Mouse (Mus musculus): ENCODE results near the gene Otop2. TPM values are rescaled to one million over a fixed set of nuclear protein-coding genes. Genes with fewer than 3 reads are reported as not detected.

Gene Otop2
- polyA plus RNA-seq, 1 experiment from 2014 or later: not detected

DNA sequence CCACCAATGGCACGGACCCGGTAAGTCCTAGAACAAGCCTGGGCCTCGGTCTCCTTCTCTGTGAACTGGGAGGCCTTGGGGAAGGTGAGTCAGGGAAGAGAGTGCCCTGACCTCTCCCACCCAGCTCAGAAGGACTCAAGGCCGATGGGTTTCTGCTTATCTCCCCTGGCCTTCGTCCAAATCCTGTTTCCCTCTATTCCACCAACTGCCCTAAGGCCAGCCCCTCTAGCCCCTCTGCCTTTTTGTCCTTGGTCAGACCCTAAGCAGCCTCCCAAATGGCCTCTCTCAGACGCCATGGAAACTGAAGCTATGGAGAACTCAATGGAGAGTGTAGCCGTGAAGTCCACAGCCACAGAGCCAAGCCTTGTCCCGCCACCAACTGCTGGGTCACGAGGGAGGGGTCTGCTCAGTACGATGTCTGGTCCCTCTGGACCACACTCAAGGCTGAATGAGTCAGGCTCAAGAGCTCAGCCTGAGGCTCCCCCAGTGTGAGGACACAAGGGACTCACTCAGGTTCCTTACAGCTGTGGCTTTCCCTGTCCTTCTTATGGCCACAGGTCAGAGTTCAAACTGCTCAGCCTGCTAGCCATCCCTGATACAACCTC, 34.0 kb upstream of the Otop2 start:
- H3K36me3 ChIP-seq (ENCODE audit: control insufficient read depth, insufficient read depth, low read length): no peaks in the 10 kb centered on the region; the same call in 1 of the 2 replicates
- WGBS: 75% methylated on average over 10 of the region's 10 CpGs
- no peak overlapping the region for H3K9ac ChIP-seq (replicated peaks; ENCODE audit: low read depth, low read length)

GRCm38 (mm10) chr11:115273735-115274134, 33.2 kb upstream of the Otop2 start:
- Histone ChIP-seq H3K9ac (replicated peaks; ENCODE audit: low read depth, low read length) (no peak overlapping the region), H3K9me3 (ENCODE audit: control insufficient read depth, low read depth, low read length) (no peaks in the 10 kb centered on the region), H3K27me3 (ENCODE audit: control insufficient read depth, insufficient read depth, low read length) (no peaks in the 10 kb centered on the region), H3K36me3 (ENCODE audit: control insufficient read depth, insufficient read depth, low read length) (no peaks in the 10 kb centered on the region), H3K4me3 (ENCODE audit: low read depth, low read length) (no peak overlapping the region), H3K4me1 (ENCODE audit: control insufficient read depth, insufficient read depth, low read length) (peaks cover 10% of the 10 kb centered on the region; the same call in 1 of the 2 replicates), H3K27ac (ENCODE audit: low read length) (no peak overlapping the region), H3K4me2 (replicated peaks; ENCODE audit: low read depth, low read length) (no peak overlapping the region)
- WGBS: 48% methylated on average over 7 of the region's 7 CpGs
- no peak for ATAC-seq (ENCODE audit: insufficient number of reproducible peaks, insufficient read depth, low FRiP score, low read depth)

More for the DNA sequence above, 34.0 kb upstream of the Otop2 start:
- H3K4me2 ChIP-seq (replicated peaks; ENCODE audit: low read depth, low read length): no peak overlapping the region
- H3K4me1 ChIP-seq (ENCODE audit: control insufficient read depth, insufficient read depth, low read length): peaks cover 10% of the 10 kb centered on the region; the same call in 1 of the 2 replicates
- ATAC-seq (ENCODE audit: insufficient number of reproducible peaks, insufficient read depth, low FRiP score, low read depth): no peak
- H3K9me3 ChIP-seq (ENCODE audit: control insufficient read depth, low read depth, low read length): no peaks in the 10 kb centered on the region
- peaks cover 7% of the 10 kb centered on the region for H3K27me3 ChIP-seq (ENCODE audit: control insufficient read depth, insufficient read depth, low read length)
- no peak overlapping the region for H3K27ac ChIP-seq (ENCODE audit: low read length)
- no peak overlapping the region for H3K4me3 ChIP-seq (ENCODE audit: low read depth, low read length)

DNA sequence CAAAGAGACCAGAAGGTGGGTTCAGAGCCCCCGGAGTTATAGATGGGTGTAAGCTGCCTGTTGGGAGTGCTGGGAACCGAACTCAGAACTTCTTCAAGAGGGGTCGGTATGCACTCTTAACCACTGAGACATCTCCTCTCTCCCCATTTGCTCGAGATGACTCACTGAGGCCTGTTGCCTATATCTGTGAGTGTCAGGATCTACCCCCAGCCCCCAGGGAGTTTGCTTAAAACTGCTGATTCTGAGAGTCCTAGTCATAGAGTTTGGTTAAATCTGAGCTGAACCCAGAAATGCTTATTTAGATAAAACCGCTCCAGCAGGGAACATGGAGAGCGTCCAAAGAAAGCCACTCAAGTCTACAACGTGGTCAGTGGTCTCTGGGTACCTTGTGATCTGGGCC, 32.8 kb upstream of the Otop2 start:
- no peak overlapping the region for H3K4me3 ChIP-seq (ENCODE audit: low read depth, low read length)
- no peak overlapping the region for H3K4me2 ChIP-seq (replicated peaks; ENCODE audit: low read depth, low read length)
- H3K36me3 ChIP-seq (ENCODE audit: control insufficient read depth, insufficient read depth, low read length): no peaks in the 10 kb centered on the region
- H3K9ac ChIP-seq (replicated peaks; ENCODE audit: low read depth, low read length): no peak overlapping the region
- H3K4me1 ChIP-seq (ENCODE audit: control insufficient read depth, insufficient read depth, low read length): peaks cover 10% of the 10 kb centered on the region; the same call in 1 of the 2 replicates
- H3K27ac ChIP-seq (ENCODE audit: low read length): no peak overlapping the region
- WGBS: 78% methylated on average over 7 of the region's 7 CpGs
- ATAC-seq (ENCODE audit: insufficient number of reproducible peaks, insufficient read depth, low FRiP score, low read depth): no peak
- H3K9me3 ChIP-seq (ENCODE audit: control insufficient read depth, low read depth, low read length): no peaks in the 10 kb centered on the region
- no peaks in the 10 kb centered on the region for H3K27me3 ChIP-seq (ENCODE audit: control insufficient read depth, insufficient read depth, low read length)

- 84% methylated on average over 6 of the region's 6 CpGs for WGBS
- no peak overlapping the region for H3K27ac ChIP-seq (ENCODE audit: low read length)
- no peaks in the 10 kb centered on the region for H3K36me3 ChIP-seq (ENCODE audit: control insufficient read depth, insufficient read depth, low read length)
- H3K9ac ChIP-seq (replicated peaks; ENCODE audit: low read depth, low read length): no peak overlapping the region
- H3K4me3 ChIP-seq (ENCODE audit: low read depth, low read length): no peak overlapping the region
- H3K4me2 ChIP-seq (replicated peaks; ENCODE audit: low read depth, low read length): no peak overlapping the region
- H3K27me3 ChIP-seq (ENCODE audit: control insufficient read depth, insufficient read depth, low read length): no peaks in the 10 kb centered on the region
- ATAC-seq (ENCODE audit: insufficient number of reproducible peaks, insufficient read depth, low FRiP score, low read depth): no peak
- H3K4me1 ChIP-seq (ENCODE audit: control insufficient read depth, insufficient read depth, low read length): peaks cover 10% of the 10 kb centered on the region; the same call in 1 of the 2 replicates
- no peaks in the 10 kb centered on the region for H3K9me3 ChIP-seq (ENCODE audit: control insufficient read depth, low read depth, low read length)
Measured at GRCm38 (mm10) chr11:115274771-115275170, 32.2 kb upstream of the Otop2 start.

- 80% methylated on average over 6 of the region's 6 CpGs for WGBS
- no peak overlapping the region for H3K9ac ChIP-seq (replicated peaks; ENCODE audit: low read depth, low read length)
- peaks cover 7% of the 10 kb centered on the region; the same call in 1 of the 2 replicates for H3K4me1 ChIP-seq (ENCODE audit: control insufficient read depth, insufficient read depth, low read length)
- H3K4me2 ChIP-seq (replicated peaks; ENCODE audit: low read depth, low read length): no peak overlapping the region
- no peaks in the 10 kb centered on the region for H3K9me3 ChIP-seq (ENCODE audit: control insufficient read depth, low read depth, low read length)
- no peak overlapping the region for H3K27ac ChIP-seq (ENCODE audit: low read length)
- ATAC-seq (ENCODE audit: insufficient number of reproducible peaks, insufficient read depth, low FRiP score, low read depth): no peak
- no peaks in the 10 kb centered on the region for H3K27me3 ChIP-seq (ENCODE audit: control insufficient read depth, insufficient read depth, low read length)
- H3K4me3 ChIP-seq (ENCODE audit: low read depth, low read length): no peak overlapping the region
- H3K36me3 ChIP-seq (ENCODE audit: control insufficient read depth, insufficient read depth, low read length): no peaks in the 10 kb centered on the region
Measured at GRCm38 (mm10) chr11:115275509-115275908, 31.5 kb upstream of the Otop2 start.

GRCm38 (mm10) chr11:115275954-115276353, 31.0 kb upstream of the Otop2 start:
- Histone ChIP-seq H3K36me3 (ENCODE audit: control insufficient read depth, insufficient read depth, low read length) (no peaks in the 10 kb centered on the region), H3K9ac (replicated peaks; ENCODE audit: low read depth, low read length) (peak overlapping the region; percentile 34; the same call in 1 of the 2 replicates), H3K27ac (ENCODE audit: low read length) (no peak overlapping the region), H3K4me2 (replicated peaks; ENCODE audit: low read depth, low read length) (peak overlapping the region; percentile 81), H3K4me3 (ENCODE audit: low read depth, low read length) (peak overlapping the region; percentile 50), H3K4me1 (ENCODE audit: control insufficient read depth, insufficient read depth, low read length) (peaks cover 7% of the 10 kb centered on the region; the same call in 1 of the 2 replicates), H3K9me3 (ENCODE audit: control insufficient read depth, low read depth, low read length) (no peaks in the 10 kb centered on the region), H3K27me3 (ENCODE audit: control insufficient read depth, insufficient read depth, low read length) (no peaks in the 10 kb centered on the region)
- WGBS: 54% methylated on average over 3 of the region's 3 CpGs
- no peak for ATAC-seq (ENCODE audit: insufficient number of reproducible peaks, insufficient read depth, low FRiP score, low read depth)

- H3K9ac ChIP-seq (replicated peaks; ENCODE audit: low read depth, low read length): peak within 1 kb of the TSS; percentile 38; the same call in 1 of the 2 replicates
- H3K9me3 ChIP-seq (ENCODE audit: control insufficient read depth, low read depth, low read length): no peaks in the 10 kb centered on the region
- H3K4me1 ChIP-seq (ENCODE audit: control insufficient read depth, insufficient read depth, low read length): peaks cover 7% of the 10 kb centered on the region; the same call in 1 of the 2 replicates
- peak within 1 kb of the TSS; percentile 80 for H3K27ac ChIP-seq (ENCODE audit: low read length)
- WGBS: under 1% methylated on average over 42 of the region's 42 CpGs
- ATAC-seq (ENCODE audit: insufficient number of reproducible peaks, insufficient read depth, low FRiP score, low read depth): peak; percentile 96
- H3K36me3 ChIP-seq (ENCODE audit: control insufficient read depth, insufficient read depth, low read length): no peaks in the 10 kb centered on the region
- peak within 1 kb of the TSS; percentile 50 for H3K4me3 ChIP-seq (ENCODE audit: low read depth, low read length)
- H3K27me3 ChIP-seq (ENCODE audit: control insufficient read depth, insufficient read depth, low read length): no peaks in the 10 kb centered on the region
- H3K4me2 ChIP-seq (replicated peaks; ENCODE audit: low read depth, low read length): peak within 1 kb of the TSS; percentile 81
Measured at GRCm38 (mm10) chr11:115276780-115277603, 30.0 kb upstream of the Otop2 start, which contains the start of gene Fdxr. Gene Fdxr (minus strand): TSS chr11:115277050.

DNA sequence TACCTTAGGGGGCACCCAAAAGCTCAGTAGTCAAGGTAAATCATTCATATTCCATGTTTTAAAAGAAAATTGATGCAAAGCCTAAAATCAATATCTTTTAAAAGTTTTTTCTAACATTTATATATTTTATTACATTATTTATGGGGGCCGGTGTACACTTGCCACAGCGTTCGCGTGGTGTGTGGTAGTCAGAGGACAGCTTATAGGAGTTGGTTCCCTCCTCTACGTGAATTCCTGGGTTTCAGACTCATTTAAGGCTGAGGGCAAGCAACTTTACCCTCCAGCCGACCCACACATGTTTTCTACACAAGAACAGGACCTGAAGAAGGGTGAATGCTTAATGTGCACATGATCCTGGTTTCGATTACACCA, 29.4 kb upstream of the Otop2 start:
- Histone ChIP-seq H3K4me1 (ENCODE audit: control insufficient read depth, insufficient read depth, low read length) (peaks cover 7% of the 10 kb centered on the region; the same call in 1 of the 2 replicates), H3K9me3 (ENCODE audit: control insufficient read depth, low read depth, low read length) (no peaks in the 10 kb centered on the region), H3K36me3 (ENCODE audit: control insufficient read depth, insufficient read depth, low read length) (no peaks in the 10 kb centered on the region), H3K4me3 (ENCODE audit: low read depth, low read length) (peak overlapping the region; percentile 50), H3K9ac (replicated peaks; ENCODE audit: low read depth, low read length) (peak overlapping the region; percentile 38; the same call in 1 of the 2 replicates), H3K27ac (ENCODE audit: low read length) (peak overlapping the region; percentile 80), H3K4me2 (replicated peaks; ENCODE audit: low read depth, low read length) (peak overlapping the region; percentile 69), H3K27me3 (ENCODE audit: control insufficient read depth, insufficient read depth, low read length) (no peaks in the 10 kb centered on the region)
- 21% methylated on average over 7 of the region's 7 CpGs for WGBS
- no peak for ATAC-seq (ENCODE audit: insufficient number of reproducible peaks, insufficient read depth, low FRiP score, low read depth)
